Mouse (Mus musculus) heart, adult 2 months (tissue): ENCODE data around the gene Gpx6. TPM values are rescaled to one million over a fixed set of nuclear protein-coding genes. Genes with fewer than 3 reads are reported as not detected.

Experiments
- DNase-seq, 2 experiments: peaks; one replicate each; pipeline ENCODE4 v3.0.0; 2021
- H3K27ac ChIP-seq: fragments of 200-600 bp; 2 replicates; pipeline ENCODE4 v1.8.1; 2022
- H3K27me3 ChIP-seq: fragments of 200-500 bp; 2 replicates; pipeline ENCODE4 v1.6.1; 2012; ENCODE audit warnings: mild to moderate bottlenecking, low read length, inconsistent platforms, mixed read lengths; ENCODE audit not compliant: control insufficient read depth, insufficient read depth
- H3K36me3 ChIP-seq: fragments of 200-500 bp; 2 replicates; pipeline ENCODE4 v1.6.1; 2012; ENCODE audit warnings: low read length, inconsistent platforms; ENCODE audit not compliant: control insufficient read depth, insufficient read depth
- H3K4me1 ChIP-seq: fragments of 200-500 bp; 2 replicates; pipeline ENCODE4 v1.6.1; 2011; ENCODE audit warnings: low read length; ENCODE audit not compliant: control insufficient read depth, insufficient read depth
- H3K4me3 ChIP-seq: fragments of 200-600 bp; 2 replicates; pipeline ENCODE4 v1.8.1; 2022
- H3K79me2 ChIP-seq: fragments of 200-500 bp; replicated peaks from 2 replicates; pipeline ENCODE4 v1.6.1; 2012; ENCODE audit warnings: mild to moderate bottlenecking, inconsistent platforms, low read length, moderate library complexity, mixed read lengths; ENCODE audit not compliant: control insufficient read depth, insufficient read depth
- H3K9ac ChIP-seq: fragments of 200-500 bp; 2 replicates; pipeline ENCODE4 v1.6.1; 2012; ENCODE audit warnings: low read depth, mild to moderate bottlenecking, control low read depth, inconsistent platforms, low read length, mixed read lengths
- CTCF ChIP-seq: fragments of 200-600 bp; IDR thresholded peaks from 2 replicates; pipeline ENCODE4 v1.8.1; 2022; ENCODE audit warnings: antibody characterized with exemption, mild to moderate bottlenecking, moderate library complexity
- EP300 ChIP-seq: fragments of 200-500 bp; IDR thresholded peaks from 2 replicates; pipeline ENCODE4 v1.6.1; 2011; ENCODE audit warnings: low read depth, low read length, control low read depth; ENCODE audit not compliant: insufficient read depth
- POLR2A ChIP-seq: fragments of 200-500 bp; IDR thresholded peaks from 2 replicates; pipeline ENCODE4 v1.6.1; 2011; ENCODE audit warnings: mild to moderate bottlenecking, low read depth, low read length, control low read depth; ENCODE audit not compliant: insufficient read depth
- whole genome bisulfite sequencing: fragments of 180-500 bp; shearing (Covaris S2); methylation state at CpG from one replicate; pipeline ENCODE4 v1.1.7; 2018; 5-methylcytosine and 5-hydroxymethylcytosine counted together
- intact Hi-C: fragments of 180-260 bp; cut with DNase I; formaldehyde crosslinking; loops from one replicate; pipeline ENCODE4 v1.15.1; 2025
- polyA plus RNA-seq: library from polyadenylated mRNA; depleted of rRNA; stranded (reverse); fragments of >200 nt; gene quantifications from 2 replicates; pipeline ENCODE4 v1.2.3, GENCODE M21; 2012; rRNA removed
- total RNA-seq, 2 experiments: library from RNA; stranded (reverse); gene quantifications; 2 replicates each; pipeline ENCODE4 v1.2.3; 2021

Gene Gpx6
- total and polyA plus RNA-seq, 3 experiments, result not detected

DNA sequence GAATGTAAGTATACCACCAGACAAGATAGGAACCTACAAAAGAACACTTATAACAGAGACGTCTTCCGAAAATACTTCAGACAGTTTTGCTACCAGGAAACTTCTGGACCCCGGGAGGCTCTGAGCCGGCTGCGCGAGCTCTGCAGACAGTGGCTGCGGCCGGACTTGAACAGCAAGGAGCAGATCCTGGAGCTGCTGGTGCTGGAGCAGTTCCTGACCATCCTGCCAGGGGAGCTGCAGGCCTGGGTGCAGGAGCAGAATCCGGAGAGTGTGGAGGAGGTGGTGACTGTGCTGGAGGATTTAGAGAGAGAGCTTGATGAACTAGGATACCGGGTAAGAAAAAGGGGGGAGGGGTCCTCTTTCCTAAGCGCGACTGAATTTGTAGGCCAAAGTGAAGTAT lies 51.8 kb downstream of the Gpx6 start:
- intact Hi-C loops, result loop anchor here (2.0 to 5.0 kb wide), 2 partner anchors 104 to 167 kb away; partner anchors contain the start of genes Nkapl and Zkscan8
- Histone ChIP-seq H3K27me3 (no peaks in the 10 kb centered on the region), H3K4me3 (peak overlapping the region; percentile 92), H3K9ac (peak overlapping the region; percentile 14; the same call in 1 of the 2 replicates), H3K4me1 (no peaks in the 10 kb centered on the region), H3K79me2 (no peaks in the 10 kb centered on the region; the same call in 1 of the 2 replicates), H3K27ac (no peak overlapping the region; the same call in 1 of the 2 replicates), H3K36me3 (peaks cover 9% of the 10 kb centered on the region)
- no peak for DNase-seq
- 50% methylated on average over 12 of the region's 12 CpGs for whole genome bisulfite sequencing
- TF ChIP-seq EP300 (no peak), CTCF (no peak), POLR2A (no peak)

DNA sequence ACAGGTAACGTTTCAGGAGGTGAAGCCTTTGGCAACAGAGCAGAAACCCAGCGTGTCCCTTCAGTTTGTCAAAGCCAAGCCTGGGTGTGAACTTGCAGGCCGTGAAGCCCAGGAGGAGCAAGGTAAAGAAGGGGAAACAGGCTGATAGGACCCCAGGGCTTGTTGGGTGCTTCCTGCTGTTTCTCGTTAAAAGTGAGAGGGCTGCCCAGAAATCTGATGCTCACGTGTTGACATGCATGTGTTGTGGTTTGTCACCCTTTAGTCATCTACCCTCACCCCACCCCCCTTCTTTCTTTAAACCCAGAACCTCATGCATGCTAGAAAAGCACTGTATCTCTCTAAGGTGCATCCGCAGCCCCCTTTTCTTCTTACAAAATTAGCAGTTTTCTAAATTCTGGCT lies 54.7 kb downstream of the Gpx6 start:
- intact Hi-C loops, result no loop called here
- Histone ChIP-seq H3K36me3 (peaks cover 9% of the 10 kb centered on the region), H3K79me2 (no peaks in the 10 kb centered on the region; the same call in 1 of the 2 replicates), H3K27ac (no peak overlapping the region), H3K4me1 (no peaks in the 10 kb centered on the region), H3K4me3 (no peak overlapping the region), H3K27me3 (no peaks in the 10 kb centered on the region), H3K9ac (no peak overlapping the region)
- no peak for TF ChIP-seq CTCF
- no peak for TF ChIP-seq EP300
- no peak for TF ChIP-seq POLR2A
- 58% methylated on average over 6 of the region's 6 CpGs for WGBS
- DNase-seq, result no peak

Other genes with a start within 250 kb of the Gpx6 start
- gene Olfr1370, start 237.2 kb upstream of the Gpx6 start, total RNA-seq, result not detected
- gene Olfr1370, start 237.2 kb upstream of the Gpx6 start, polyA plus RNA-seq, result not detected in 2 replicates
- gene Olfr1369-ps1, start 200.6 kb upstream of the Gpx6 start, total RNA-seq, result not detected
- not detected in 2 replicates for gene Olfr1369-ps1, start 200.6 kb upstream of the Gpx6 start, polyA plus RNA-seq
- gene Olfr263, start 182.5 kb upstream of the Gpx6 start, total RNA-seq, result not detected
- gene Olfr263, start 182.5 kb upstream of the Gpx6 start, polyA plus RNA-seq, result not detected in 2 replicates
- not detected for gene Olfr1368, start 166.3 kb upstream of the Gpx6 start, total RNA-seq
- not detected in 2 replicates for gene Olfr1368, start 166.3 kb upstream of the Gpx6 start, polyA plus RNA-seq
- 10 to 100 TPM; 18.8 to 19.8 TPM for gene Trim27, start 132.7 kb upstream of the Gpx6 start, total RNA-seq
- 13.5 and 17.2 TPM in 2 replicates for gene Trim27, start 132.7 kb upstream of the Gpx6 start, polyA plus RNA-seq
- not detected for gene Gpx5, start 19.4 kb upstream of the Gpx6 start, total RNA-seq
- not detected in 2 replicates for gene Gpx5, start 19.4 kb upstream of the Gpx6 start, polyA plus RNA-seq
- not detected for gene Olfr1367, start 34.8 kb downstream of the Gpx6 start, total RNA-seq
- not detected in 2 replicates for gene Olfr1367, start 34.8 kb downstream of the Gpx6 start, polyA plus RNA-seq
- gene Zscan12, start 50.7 kb downstream of the Gpx6 start, total RNA-seq, result 1 to 10 TPM; 4.8 to 5.1 TPM
- 1.3 and 2.5 TPM in 2 replicates for gene Zscan12, start 50.7 kb downstream of the Gpx6 start, polyA plus RNA-seq
- 10 to 100 TPM; 23.2 to 27.7 TPM for gene Zkscan3, start 90.6 kb downstream of the Gpx6 start, total RNA-seq
- 18.7 and 35.6 TPM in 2 replicates for gene Zkscan3, start 90.6 kb downstream of the Gpx6 start, polyA plus RNA-seq
- under 1 TPM; 0.41 to 0.50 TPM for gene Pgbd1, start 128.9 kb downstream of the Gpx6 start, total RNA-seq
- gene Pgbd1, start 128.9 kb downstream of the Gpx6 start, polyA plus RNA-seq, result 0.43 and 0.59 TPM in 2 replicates
- gene Zscan26, start 141.6 kb downstream of the Gpx6 start, total RNA-seq, result 10 to 100 TPM; 21.8 TPM
- gene Zscan26, start 141.6 kb downstream of the Gpx6 start, polyA plus RNA-seq, result 14.8 and 25.6 TPM in 2 replicates
- under 1 TPM; 0.34 to 0.99 TPM for gene Nkapl, start 156.4 kb downstream of the Gpx6 start, total RNA-seq
- 0.18 TPM in 1 of 2 replicates, not detected in the other for gene Nkapl, start 156.4 kb downstream of the Gpx6 start, polyA plus RNA-seq
- 1 to 10 TPM in 1 of 2 experiments, under 1 TPM in 1; 0.77 to 1.1 TPM for gene Zkscan4, start 166.8 kb downstream of the Gpx6 start, total RNA-seq
- gene Zkscan4, start 166.8 kb downstream of the Gpx6 start, polyA plus RNA-seq, result 0.47 and 0.94 TPM in 2 replicates
- not detected for gene Gm10065, start 167.3 kb downstream of the Gpx6 start, total RNA-seq
- gene Gm10065, start 167.3 kb downstream of the Gpx6 start, polyA plus RNA-seq, result not detected in 2 replicates
- gene AK157302, start 183.1 kb downstream of the Gpx6 start, total RNA-seq, result 10 to 100 TPM; 25.4 to 27.3 TPM
- gene AK157302, start 183.1 kb downstream of the Gpx6 start, polyA plus RNA-seq, result 0.82 and 2.0 TPM in 2 replicates
- 100 to 1,000 TPM; 241 to 252 TPM for gene Gm11273, start 189.3 kb downstream of the Gpx6 start, total RNA-seq
- gene Gm11273, start 189.3 kb downstream of the Gpx6 start, polyA plus RNA-seq, result 65.2 and 74.9 TPM in 2 replicates
- 10 to 100 TPM in 1 of 2 experiments, 1 to 10 TPM in 1; 9.1 to 12.3 TPM for gene Zkscan8, start 219.0 kb downstream of the Gpx6 start, total RNA-seq
- gene Zkscan8, start 219.0 kb downstream of the Gpx6 start, polyA plus RNA-seq, result 2.8 and 6.3 TPM in 2 replicates
- not detected for gene Olfr1366, start 230.7 kb downstream of the Gpx6 start, total RNA-seq
- not detected in 2 replicates for gene Olfr1366, start 230.7 kb downstream of the Gpx6 start, polyA plus RNA-seq
- gene Olfr1535, start 247.8 kb downstream of the Gpx6 start, total RNA-seq, result not detected
- not detected in 2 replicates for gene Olfr1535, start 247.8 kb downstream of the Gpx6 start, polyA plus RNA-seq